Mouse (Mus musculus): ENCODE results near the gene Ugt1a10. TPM values are rescaled to one million over a fixed set of nuclear protein-coding genes. Genes with fewer than 3 reads are reported as not detected.

The Ugt1a10 gene
- polyA plus RNA-seq, 1 experiment from 2014 or later, result not detected

GRCm38 (mm10) chr1:88225741-88226140, 170.6 kb downstream of the Ugt1a10 start:
- Histone ChIP-seq H3K4me3 (replicated peaks) (no peak overlapping the region), H3K9me3 (replicated peaks) (peaks cover 31% of the 10 kb centered on the region; the same call in 1 of the 2 replicates)
- ATAC-seq (ENCODE audit: insufficient read depth), result no peak

GRCm38 (mm10) chr1:88226670-88227379, 171.6 kb downstream of the Ugt1a10 start, which contains the start of gene Mroh2a:
Mroh2a (plus strand) TSS chr1:88226986.
- Histone ChIP-seq H3K4me3 (replicated peaks) (no peak within 1 kb of the TSS), H3K9ac (no peak within 1 kb of the TSS), H3K4me1 (replicated peaks) (no peaks in the 10 kb centered on the region), H3K27me3 (no peaks in the 10 kb centered on the region), H3K4me2 (no peak within 1 kb of the TSS), H3K36me3 (replicated peaks) (no peaks in the 10 kb centered on the region), H3K9me3 (replicated peaks) (peaks cover 37% of the 10 kb centered on the region; the same call in 1 of the 2 replicates), H3K27ac (replicated peaks) (no peak within 1 kb of the TSS)
- WGBS (ENCODE audit: insufficient replicate concordance), result 32% methylated on average over 5 of the region's 5 CpGs
- ATAC-seq (ENCODE audit: insufficient read depth), result 0 out of 2 replicates have a peak, but pooled peaks have one; percentile 8

More at GRCm38 (mm10) chr1:88225741-88226140, 170.6 kb downstream of the Ugt1a10 start:
- no peaks in the 10 kb centered on the region for H3K36me3 ChIP-seq (replicated peaks)
- no peaks in the 10 kb centered on the region for H3K27me3 ChIP-seq
- H3K4me1 ChIP-seq (replicated peaks), result no peaks in the 10 kb centered on the region
- H3K27ac ChIP-seq (replicated peaks), result no peak overlapping the region
- no peak overlapping the region for H3K9ac ChIP-seq
- H3K4me2 ChIP-seq, result no peak overlapping the region

- Histone ChIP-seq H3K9me3 (replicated peaks) (peaks cover 38% of the 10 kb centered on the region; the same call in 1 of the 2 replicates), H3K4me3 (replicated peaks) (no peak overlapping the region), H3K4me2 (no peak overlapping the region), H3K27ac (replicated peaks) (no peak overlapping the region), H3K27me3 (no peaks in the 10 kb centered on the region), H3K4me1 (replicated peaks) (no peaks in the 10 kb centered on the region), H3K36me3 (replicated peaks) (no peaks in the 10 kb centered on the region), H3K9ac (no peak overlapping the region)
- no peak for ATAC-seq (ENCODE audit: insufficient read depth)
- 40% methylated on average over 2 of the region's 2 CpGs for WGBS (ENCODE audit: insufficient replicate concordance)
These were observed 172.3 kb downstream of the Ugt1a10 start for GRCm38 (mm10) chr1:88227482-88227881.

GRCm38 (mm10) chr1:88228121-88228520, 172.9 kb downstream of the Ugt1a10 start:
- WGBS (ENCODE audit: insufficient replicate concordance), result 55% methylated on average over 7 of the region's 7 CpGs
- peaks cover 45% of the 10 kb centered on the region; the same call in 1 of the 2 replicates for H3K9me3 ChIP-seq (replicated peaks)
- H3K9ac ChIP-seq, result no peak overlapping the region

GRCm38 (mm10) chr1:88229566-88229965, 174.4 kb downstream of the Ugt1a10 start:
- Histone ChIP-seq H3K4me1 (replicated peaks) (no peaks in the 10 kb centered on the region), H3K27ac (replicated peaks) (no peak overlapping the region), H3K4me3 (replicated peaks) (no peak overlapping the region), H3K9me3 (replicated peaks) (peaks cover 46% of the 10 kb centered on the region; the same call in 1 of the 2 replicates), H3K9ac (no peak overlapping the region), H3K27me3 (no peaks in the 10 kb centered on the region), H3K36me3 (replicated peaks) (no peaks in the 10 kb centered on the region), H3K4me2 (no peak overlapping the region)
- WGBS (ENCODE audit: insufficient replicate concordance), result 58% methylated on average over 3 of the region's 3 CpGs
- no peak for ATAC-seq (ENCODE audit: insufficient read depth)

More at GRCm38 (mm10) chr1:88228121-88228520, 172.9 kb downstream of the Ugt1a10 start:
- Histone ChIP-seq H3K27ac (replicated peaks) (no peak overlapping the region), H3K4me1 (replicated peaks) (no peaks in the 10 kb centered on the region), H3K4me3 (replicated peaks) (no peak overlapping the region), H3K36me3 (replicated peaks) (no peaks in the 10 kb centered on the region), H3K27me3 (no peaks in the 10 kb centered on the region), H3K4me2 (no peak overlapping the region)
- no peak for ATAC-seq (ENCODE audit: insufficient read depth)

GRCm38 (mm10) chr1:88229986-88230385, 174.8 kb downstream of the Ugt1a10 start:
- H3K36me3 ChIP-seq (replicated peaks), result no peaks in the 10 kb centered on the region
- peaks cover 47% of the 10 kb centered on the region; the same call in 1 of the 2 replicates for H3K9me3 ChIP-seq (replicated peaks)
- no peak overlapping the region for H3K9ac ChIP-seq
- no peak overlapping the region for H3K4me3 ChIP-seq (replicated peaks)
- no peaks in the 10 kb centered on the region for H3K4me1 ChIP-seq (replicated peaks)
- no peak overlapping the region for H3K27ac ChIP-seq (replicated peaks)
- no peak overlapping the region for H3K4me2 ChIP-seq
- no peak for ATAC-seq (ENCODE audit: insufficient read depth)
- WGBS (ENCODE audit: insufficient replicate concordance), result 65% methylated on average over 5 of the region's 5 CpGs
- no peaks in the 10 kb centered on the region for H3K27me3 ChIP-seq

GRCm38 (mm10) chr1:88230421-88230820, 175.2 kb downstream of the Ugt1a10 start:
- no peak for ATAC-seq (ENCODE audit: insufficient read depth)
- Histone ChIP-seq H3K4me3 (replicated peaks) (no peak overlapping the region), H3K27me3 (no peaks in the 10 kb centered on the region), H3K9ac (no peak overlapping the region), H3K36me3 (replicated peaks) (no peaks in the 10 kb centered on the region), H3K27ac (replicated peaks) (no peak overlapping the region), H3K9me3 (replicated peaks) (peaks cover 50% of the 10 kb centered on the region; the same call in 1 of the 2 replicates), H3K4me1 (replicated peaks) (no peaks in the 10 kb centered on the region), H3K4me2 (no peak overlapping the region)
- 58% methylated on average over 7 of the region's 7 CpGs for WGBS (ENCODE audit: insufficient replicate concordance)

- no peaks in the 10 kb centered on the region for H3K36me3 ChIP-seq (replicated peaks)
- H3K27me3 ChIP-seq, result no peaks in the 10 kb centered on the region
- no peak overlapping the region for H3K9ac ChIP-seq
- H3K4me1 ChIP-seq (replicated peaks), result no peaks in the 10 kb centered on the region
- no peak overlapping the region for H3K4me3 ChIP-seq (replicated peaks)
- ATAC-seq (ENCODE audit: insufficient read depth), result no peak
- H3K9me3 ChIP-seq (replicated peaks), result peaks cover 52% of the 10 kb centered on the region; the same call in 1 of the 2 replicates
- H3K4me2 ChIP-seq, result no peak overlapping the region
- H3K27ac ChIP-seq (replicated peaks), result no peak overlapping the region
- WGBS (ENCODE audit: insufficient replicate concordance), result 55% methylated on average over 6 of the region's 6 CpGs
These were observed 176.0 kb downstream of the Ugt1a10 start for GRCm38 (mm10) chr1:88230981-88231802.

GRCm38 (mm10) chr1:88231803-88232499, 176.8 kb downstream of the Ugt1a10 start:
- ATAC-seq (ENCODE audit: insufficient read depth), result no peak
- Histone ChIP-seq H3K27ac (replicated peaks) (no peak overlapping the region), H3K4me2 (no peak overlapping the region), H3K36me3 (replicated peaks) (no peaks in the 10 kb centered on the region), H3K9ac (no peak overlapping the region), H3K27me3 (no peaks in the 10 kb centered on the region), H3K4me1 (replicated peaks) (no peaks in the 10 kb centered on the region), H3K9me3 (replicated peaks) (peaks cover 45% of the 10 kb centered on the region; the same call in 1 of the 2 replicates), H3K4me3 (replicated peaks) (no peak overlapping the region)
- 49% methylated on average over 7 of the region's 7 CpGs for WGBS (ENCODE audit: insufficient replicate concordance)

- no peaks in the 10 kb centered on the region for H3K27me3 ChIP-seq
- H3K4me3 ChIP-seq (replicated peaks), result no peak overlapping the region
- no peak overlapping the region for H3K27ac ChIP-seq (replicated peaks)
- H3K4me1 ChIP-seq (replicated peaks), result no peaks in the 10 kb centered on the region
- no peaks in the 10 kb centered on the region for H3K36me3 ChIP-seq (replicated peaks)
- 43% methylated on average over 3 of the region's 3 CpGs for WGBS (ENCODE audit: insufficient replicate concordance)
- H3K9ac ChIP-seq, result no peak overlapping the region
- peaks cover 42% of the 10 kb centered on the region for H3K9me3 ChIP-seq (replicated peaks)
- H3K4me2 ChIP-seq, result no peak overlapping the region
- no peak for ATAC-seq (ENCODE audit: insufficient read depth)
These were observed 177.6 kb downstream of the Ugt1a10 start for GRCm38 (mm10) chr1:88232664-88233380.
